Mouse (Mus musculus) cerebellum, postnatal 36 days (tissue): ENCODE measurements around the gene Fbxo45.
"Not testable (repeated sequence)": the region's sequence is repeated elsewhere in the genome, so short reads cannot be mapped to it uniquely, and the experiment has no call there.

Experiments used
- DNase-seq, 2 experiments: peaks; one replicate each; pipeline ENCODE4 v3.0.0; 2021 to 2022; ENCODE audit warnings: mixed read lengths in 2 of 2

The Fbxo45 gene

GRCm38 (mm10) chr16:32246952-32247370 is at the start of gene Fbxo45, which contains the start of gene Wdr53:
TSS of gene Fbxo45 (minus strand) at chr16:32247158.
TSS of gene Wdr53 (plus strand) at chr16:32247227.
- DNase-seq, result peak; percentile 98

DNA sequence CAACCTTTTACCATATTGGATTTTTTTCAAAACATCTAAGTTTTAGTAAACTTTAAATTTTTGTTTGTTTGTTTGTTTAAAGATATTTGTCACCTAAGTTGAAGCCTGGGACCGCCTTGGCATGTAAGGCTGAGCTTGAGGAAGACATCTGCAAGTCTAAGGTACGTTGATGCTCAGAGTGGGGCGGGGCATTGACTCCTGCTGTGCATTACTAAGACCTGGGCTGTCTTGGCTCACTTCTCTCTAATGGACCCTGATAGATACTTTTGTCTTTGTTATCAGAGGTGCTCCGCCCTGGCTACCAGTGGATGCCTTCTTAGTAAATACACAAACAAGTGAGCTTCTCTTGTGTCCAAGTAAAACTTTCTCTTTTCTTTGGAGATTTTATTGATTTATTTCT is 44.9 kb upstream of the Fbxo45 start:
- no peak for DNase-seq

GRCm38 (mm10) chr16:32282608-32283007 is 35.6 kb upstream of the Fbxo45 start:
- no peak for DNase-seq

DNA sequence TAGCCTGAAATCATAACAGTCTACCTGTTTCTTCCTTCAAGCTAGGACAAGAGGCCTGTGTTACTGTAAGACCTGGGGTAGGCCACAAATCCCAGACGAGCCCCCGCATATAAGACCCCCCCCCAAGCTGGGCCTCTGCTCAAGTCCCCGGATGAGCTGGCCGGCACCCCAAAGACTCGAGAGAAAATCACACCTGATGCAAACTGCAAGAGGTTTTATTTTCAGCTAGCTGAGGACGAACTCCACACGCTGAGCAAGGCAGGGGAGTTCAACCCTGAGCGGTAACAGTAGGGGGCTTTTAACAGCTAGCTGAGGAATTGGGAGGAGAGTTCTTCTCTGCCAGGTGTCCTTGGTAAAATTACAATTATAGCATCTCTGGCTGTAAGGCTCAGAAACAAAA is 33.3 kb upstream of the Fbxo45 start:
- no peak for DNase-seq

DNA sequence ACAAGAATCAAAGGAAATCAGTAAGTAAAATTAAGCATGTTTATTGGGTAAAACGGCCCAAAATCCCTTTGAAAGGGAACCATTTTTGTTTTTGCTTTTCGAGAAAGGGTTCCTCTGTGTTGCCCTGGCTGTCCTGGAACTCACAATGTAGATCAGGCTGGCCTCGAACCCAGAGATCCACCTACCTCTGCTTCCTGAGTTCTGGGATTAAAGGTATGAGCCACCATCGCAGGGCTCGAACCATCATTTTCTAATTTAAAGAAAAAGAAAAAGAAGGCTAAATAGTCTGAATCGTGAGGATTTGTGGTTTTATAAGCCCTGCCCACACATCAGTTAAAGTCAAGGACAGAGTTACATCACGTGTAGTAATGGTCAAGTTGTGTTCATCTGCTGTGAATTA is 31.4 kb upstream of the Fbxo45 start:
- DNase-seq, result no peak

- DNase-seq, result peak; percentile 92
Observed at GRCm38 (mm10) chr16:32277308-32278256, 30.6 kb upstream of the Fbxo45 start, which contains the start of gene Rnf168. TSS of gene Rnf168 (plus strand) at chr16:32277459.

GRCm38 (mm10) chr16:32275830-32276229 is 28.9 kb upstream of the Fbxo45 start:
- no peak for DNase-seq

DNA sequence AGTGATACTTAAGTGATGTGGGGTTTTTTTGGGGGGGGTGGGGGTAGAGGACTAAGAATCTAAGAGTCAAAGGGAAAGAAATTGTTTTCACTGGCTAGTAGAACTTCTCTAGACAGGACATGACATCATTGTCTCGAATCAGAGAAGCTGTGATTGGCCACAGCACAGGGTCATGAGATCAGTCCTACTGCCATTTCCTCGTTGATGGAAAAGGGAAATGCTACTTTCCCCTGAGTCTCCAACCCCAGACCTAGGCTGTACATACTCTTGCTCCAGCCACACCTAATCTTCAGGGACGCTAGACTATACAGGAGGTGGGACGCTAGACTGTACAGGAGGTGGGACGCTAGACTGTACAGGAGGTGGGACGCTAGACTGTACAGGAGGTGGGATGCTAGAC is 28.1 kb upstream of the Fbxo45 start:
- no peak for DNase-seq

- DNase-seq, result peak in 1 of 2 experiments; percentile 8
Observed at GRCm38 (mm10) chr16:32273338-32273737, 26.4 kb upstream of the Fbxo45 start.

- DNase-seq, result no peak
Observed at GRCm38 (mm10) chr16:32271291-32271690, 24.3 kb upstream of the Fbxo45 start, which contains the start of gene Smco1. TSS of gene Smco1 (plus strand) at chr16:32271468.

DNA sequence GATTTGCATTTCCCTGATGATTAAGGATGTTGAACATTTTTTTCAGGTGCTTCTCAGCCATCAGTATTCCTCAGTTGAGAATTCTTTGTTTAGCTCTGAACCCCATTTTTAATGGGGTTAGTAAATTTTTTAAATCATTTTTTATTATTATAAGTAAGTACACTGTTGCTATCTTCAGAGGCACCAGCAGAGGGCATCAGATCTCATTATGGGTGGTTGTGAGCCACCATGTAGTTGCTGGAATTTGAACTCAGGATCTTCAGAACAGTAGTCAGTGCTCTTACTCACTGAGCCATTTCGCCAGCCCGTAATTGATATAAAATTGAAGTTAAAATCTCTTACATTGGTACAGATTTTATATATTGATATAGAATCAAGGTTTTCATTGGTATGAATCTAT is 17.3 kb upstream of the Fbxo45 start:
- not testable (repeated sequence) for DNase-seq

DNA sequence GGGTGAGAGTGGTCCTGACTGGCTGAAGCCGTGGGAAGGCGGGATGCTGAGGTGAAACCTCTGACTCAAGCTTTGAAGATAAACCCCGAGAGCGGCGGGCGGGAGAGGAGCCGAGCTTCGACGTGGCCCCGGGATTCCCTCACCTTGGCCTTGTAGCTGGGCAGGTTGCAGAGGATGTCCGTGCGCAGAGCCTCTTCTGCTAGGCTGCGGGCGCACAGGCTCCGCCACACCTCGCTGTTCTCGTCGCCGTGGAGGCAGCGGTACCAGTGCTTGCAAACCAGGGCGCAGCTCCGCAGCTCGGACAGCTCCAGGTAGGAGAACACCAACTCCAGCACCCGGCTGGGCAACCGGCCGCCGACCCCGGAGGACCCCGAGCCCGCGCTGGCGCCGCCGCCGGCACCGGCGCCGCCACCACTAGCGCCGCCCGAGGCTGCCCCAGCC is 587 bp downstream of the Fbxo45 start:
- DNase-seq, result peak; percentile 60 to 65

GRCm38 (mm10) chr16:32243901-32244300 is 3.1 kb downstream of the Fbxo45 start:
- DNase-seq, result no peak

- no peak for DNase-seq
Observed at GRCm38 (mm10) chr16:32239428-32240312, 7.3 kb downstream of the Fbxo45 start.

DNA sequence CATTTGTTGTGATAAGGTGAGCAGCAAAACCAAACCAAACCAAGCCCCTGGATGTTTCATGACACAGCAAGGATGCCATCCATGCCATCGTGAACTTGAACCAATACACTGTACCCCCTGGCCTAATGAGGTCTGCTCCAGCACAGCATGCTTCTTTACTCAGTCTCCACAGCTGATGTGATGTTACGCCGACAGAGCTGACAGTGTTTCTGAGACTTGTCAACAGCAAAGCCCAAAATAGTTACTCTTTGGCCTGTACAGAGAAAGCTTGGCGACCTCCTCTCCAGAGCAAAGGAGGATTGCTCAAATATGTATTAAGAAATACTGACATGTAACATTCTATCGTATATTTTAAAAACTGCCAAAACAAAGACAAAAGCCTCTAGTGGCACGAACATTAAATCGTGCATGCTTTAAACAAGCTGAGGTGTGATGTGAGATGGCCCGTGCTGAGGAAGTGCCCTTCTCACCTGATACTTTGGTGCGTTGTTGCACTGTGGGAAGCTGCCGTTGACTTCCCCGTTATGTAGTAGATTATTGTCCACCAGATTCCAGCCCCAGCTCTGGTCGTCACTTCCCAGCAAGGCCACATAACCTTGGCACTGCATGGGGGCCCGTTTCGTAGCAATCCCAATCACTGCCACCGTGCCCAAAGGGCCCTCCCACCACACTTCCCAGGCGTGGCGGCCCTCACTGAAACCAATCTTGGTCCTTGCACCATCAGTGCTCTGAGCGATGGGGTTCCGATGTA is 8.9 kb downstream of the Fbxo45 start:
- DNase-seq, result no peak

DNA sequence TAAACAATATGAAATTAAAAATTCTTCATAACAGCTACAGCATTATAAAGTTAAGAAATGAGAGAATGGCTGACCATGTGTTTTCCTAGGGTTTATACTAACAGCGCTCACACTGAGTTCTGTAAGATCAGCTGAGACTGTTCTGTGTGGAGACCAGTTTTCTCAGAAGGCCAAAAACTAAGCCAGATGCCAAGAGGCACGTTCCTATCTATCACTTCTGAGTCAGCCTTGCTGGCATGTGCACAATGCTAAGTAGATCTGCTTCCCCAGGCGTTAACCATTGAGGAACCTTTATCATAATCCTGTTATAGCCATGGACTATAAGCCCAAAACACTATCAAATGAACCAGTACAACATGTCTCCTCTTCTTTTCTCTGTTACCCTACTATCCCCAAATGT is 14.9 kb downstream of the Fbxo45 start:
- not testable (repeated sequence) for DNase-seq

DNA sequence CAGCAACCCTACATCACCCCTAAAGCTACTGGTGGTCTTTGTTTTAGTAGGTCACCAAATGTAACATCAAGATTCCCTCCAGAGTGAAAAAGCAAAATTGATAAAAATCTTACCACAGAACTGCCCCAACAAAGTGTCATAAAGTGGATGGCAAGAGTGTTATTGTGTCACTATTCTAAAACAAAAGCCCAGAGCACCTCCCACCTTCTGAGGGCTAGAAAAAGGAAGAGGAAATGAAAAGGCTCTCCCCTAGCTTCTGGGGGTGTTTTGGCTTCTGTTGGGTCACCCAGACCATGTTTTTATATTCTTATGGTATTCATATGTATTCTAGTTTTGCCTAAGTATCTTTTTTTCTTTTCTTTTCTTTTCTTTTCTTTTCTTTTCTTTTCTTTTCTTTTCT is 24.6 kb downstream of the Fbxo45 start:
- DNase-seq, result no peak

DNA sequence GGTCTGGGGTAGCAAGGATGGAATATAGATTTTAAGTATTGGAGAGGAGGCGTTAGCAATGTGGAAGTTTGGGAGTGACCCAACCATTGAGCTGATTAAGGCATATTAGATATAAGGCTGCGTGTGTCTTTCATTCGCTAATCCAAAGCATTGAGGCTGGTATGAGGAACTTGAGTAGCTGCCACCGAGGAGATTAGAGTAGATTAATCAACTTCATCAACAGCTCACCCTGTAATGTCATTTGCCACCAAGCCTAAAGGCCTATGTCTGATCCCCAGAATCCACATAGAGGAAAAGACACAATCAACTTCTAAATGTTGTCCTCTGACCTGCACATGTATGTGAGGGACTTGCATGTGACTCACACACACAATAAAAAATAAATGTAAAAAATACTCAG is 25.2 kb downstream of the Fbxo45 start:
- DNase-seq, result no peak

DNA sequence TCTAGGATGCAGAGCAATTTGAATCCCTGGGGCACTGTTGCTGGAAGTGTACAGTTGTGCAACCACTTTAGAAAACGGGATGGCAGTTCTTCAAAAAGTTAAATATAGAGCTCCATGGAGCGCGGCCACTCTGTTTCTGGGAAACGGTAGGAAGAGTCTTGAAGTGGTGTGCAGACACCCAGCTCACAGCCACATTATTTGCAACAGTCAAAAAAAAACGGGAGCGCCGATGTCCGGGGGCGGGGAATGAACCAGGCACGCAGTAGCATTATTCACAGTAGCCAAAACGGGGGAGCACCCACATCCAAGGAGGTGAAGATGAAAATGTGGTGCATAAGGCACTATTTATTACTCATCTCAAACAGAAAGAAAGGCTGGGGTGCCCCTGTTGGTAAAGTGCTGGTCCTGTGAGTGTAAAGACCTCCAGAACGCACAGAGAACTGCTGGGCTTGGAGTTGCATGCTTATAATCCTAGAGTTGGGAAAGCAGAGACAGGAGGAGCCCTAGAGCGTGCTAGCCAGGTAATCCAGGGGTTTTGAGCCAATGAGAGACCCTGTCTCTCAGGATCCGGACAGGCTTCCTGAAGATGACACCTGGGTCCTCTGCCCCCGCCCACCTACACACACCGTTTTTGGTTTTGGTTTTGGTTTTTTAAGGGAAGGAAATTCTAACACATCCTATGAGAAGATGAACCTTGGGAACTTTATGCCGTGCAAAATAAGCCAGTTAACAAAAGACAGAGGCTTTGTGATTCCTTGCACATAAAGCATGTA is 32.0 kb downstream of the Fbxo45 start:
- DNase-seq, result no peak

DNA sequence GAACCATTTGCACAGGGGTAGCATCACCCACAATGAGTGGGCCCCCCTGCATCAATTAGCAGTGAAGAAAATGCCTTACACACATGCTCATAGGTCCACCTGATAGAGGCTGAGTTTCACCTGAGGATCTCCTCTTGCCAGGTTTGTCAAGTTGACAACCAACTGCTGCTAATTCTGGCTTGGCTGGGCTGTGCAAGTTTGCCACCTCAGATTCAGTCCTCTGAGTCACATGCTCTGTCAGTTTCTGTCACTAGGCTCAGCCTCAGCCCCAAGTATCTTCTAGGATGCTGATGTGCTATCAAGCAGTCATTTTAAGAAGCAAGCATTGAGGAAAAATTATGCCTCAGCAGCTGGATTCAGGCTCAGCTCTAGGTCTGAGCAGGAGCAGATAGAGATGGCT is 32.8 kb downstream of the Fbxo45 start:
- DNase-seq, result no peak

DNA sequence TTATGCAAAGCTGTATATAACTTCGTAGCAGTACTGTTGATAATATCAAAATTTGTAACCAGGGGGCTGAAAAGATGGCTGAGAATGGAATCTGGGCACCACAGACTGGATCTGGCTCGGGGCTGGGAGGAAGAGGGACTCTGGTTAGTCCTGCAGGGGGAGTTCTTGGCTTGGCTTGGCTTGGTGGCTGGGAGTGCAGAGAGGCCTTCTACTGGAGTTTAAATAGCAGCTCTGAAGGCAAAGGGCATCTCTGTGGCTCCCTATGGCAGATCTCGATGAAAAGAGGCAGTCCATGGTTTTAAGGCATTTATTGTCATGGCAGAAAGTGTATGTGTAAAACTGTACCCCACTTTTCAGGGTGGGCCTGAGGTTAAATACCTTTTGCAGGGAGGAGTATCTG is 42.1 kb downstream of the Fbxo45 start:
- DNase-seq, result no peak

GRCm38 (mm10) chr16:32202681-32203080 is 44.3 kb downstream of the Fbxo45 start:
- peak; percentile 29 to 44 for DNase-seq
